ENCODE assay signal across 9 mouse cellular contexts in the genomic region with DNA sequence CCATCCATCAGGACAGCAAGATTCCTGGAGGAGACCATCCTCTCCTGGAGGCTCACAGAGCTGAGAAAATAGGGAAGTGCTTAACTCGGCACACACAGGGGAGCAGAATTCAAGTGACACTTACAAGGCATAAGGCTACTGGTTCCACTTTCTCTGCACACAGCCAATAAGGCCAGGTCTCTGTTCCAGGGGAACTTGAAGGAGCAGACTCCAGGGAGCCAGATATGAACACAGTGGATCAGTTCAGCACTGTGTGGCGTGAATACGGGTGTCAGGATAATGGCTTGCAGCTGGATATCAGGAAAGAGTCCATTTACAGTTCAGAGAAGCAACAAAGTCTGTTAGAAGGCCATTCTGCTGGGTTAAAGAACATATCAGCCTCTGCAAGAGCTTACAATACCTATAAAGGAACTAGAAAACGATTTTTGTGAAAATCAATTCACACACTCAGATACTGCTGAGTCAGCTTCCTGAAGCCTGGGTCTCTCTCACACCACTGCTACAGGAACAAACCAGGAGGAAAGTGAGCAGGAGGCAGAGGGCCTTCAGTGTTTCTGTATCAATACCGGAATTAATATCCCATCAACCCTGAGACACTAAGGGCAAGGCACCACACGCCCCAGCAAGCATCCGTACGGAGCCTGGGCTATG.
A peak's percentile ranks its signal among the peaks of the same experiment; 100 is the strongest.
DNase-seq lines count a peak whose midpoint lies in the region; ATAC-seq lines count a peak whose summit lies in the region.
"Had no signal": no experiment of that assay in that cellular context is flagged by ENCODE, and none has a peak within 500 bp of the region (broad histone marks: within the 10 kb centered on the region; RNA-seq: fewer than 3 reads in every experiment).

No protein-coding gene starts in this region.

- H3K4me2 ChIP-seq in stomach, embryonic 16.5 days (ENCODE audit: low read depth, low read length): 0 out of 2 replicates have a peak overlapping the region, but pooled peaks have one; percentile 23

- no peaks in the 10 kb centered on the region for H3K36me3 ChIP-seq in heart, embryonic 10.5 days
- no peaks in the 10 kb centered on the region for H3K36me3 ChIP-seq in stomach, embryonic 16.5 days (ENCODE audit: control insufficient read depth, insufficient read depth, low read length)

- 0 out of 2 replicates have a peak overlapping the region, but pooled peaks have one; percentile 17 for H3K9ac ChIP-seq in stomach, embryonic 16.5 days (ENCODE audit: low read length)

- 62% methylated on average over 8 of the region's 8 CpGs for WGBS in heart, embryonic 10.5 days
- 58% methylated on average over 8 of the region's 8 CpGs for WGBS in stomach, embryonic 16.5 days

- ATAC-seq in stomach, embryonic 16.5 days (ENCODE audit: insufficient read depth, low FRiP score): peak; percentile 21; the same call in 1 of the 2 replicates

- peak; percentile 6 for DNase-seq in heart, adult 8-10 months (ENCODE audit: low spot score)
- no peak for DNase-seq in heart, postnatal 25 days (ENCODE audit: low spot score)
- DNase-seq in lung, postnatal 14 days: peak; percentile 7
- no peak for DNase-seq in lung, postnatal 36 days
- no peak for DNase-seq in heart, embryonic 10.5 days (ENCODE audit: low spot score)
- no peak for DNase-seq in spleen, adult 12 weeks (ENCODE audit: low spot score)
- DNase-seq: cerebellum, adult 9-10 months; kidney, postnatal 36 days had no signal

- no peak overlapping the region for H3K4me3 ChIP-seq in heart, embryonic 10.5 days
- H3K4me3 ChIP-seq in stomach, embryonic 16.5 days (replicated peaks; ENCODE audit: low read length): no peak overlapping the region

- 0 out of 2 replicates have a peak overlapping the region, but pooled peaks have one; percentile 29 for H3K27ac ChIP-seq in heart, embryonic 10.5 days
- no peak overlapping the region for H3K27ac ChIP-seq in stomach, embryonic 16.5 days (ENCODE audit: low read length)

- no peaks in the 10 kb centered on the region for H3K9me3 ChIP-seq in heart, embryonic 10.5 days
- no peaks in the 10 kb centered on the region for H3K9me3 ChIP-seq in stomach, embryonic 16.5 days (replicated peaks; ENCODE audit: control insufficient read depth, low read length)

- H3K4me1 ChIP-seq in heart, embryonic 10.5 days: peaks cover 4% of the 10 kb centered on the region; the same call in 1 of the 2 replicates
- 0 out of 2 replicates have a peak, but pooled peaks cover 3% of the 10 kb centered on the region for H3K4me1 ChIP-seq in stomach, embryonic 16.5 days (ENCODE audit: control insufficient read depth, insufficient read depth, low read length)

- H3K27me3 ChIP-seq in heart, embryonic 10.5 days (ENCODE audit: insufficient read depth, poor library complexity, severe bottlenecking): no peaks in the 10 kb centered on the region
- no peaks in the 10 kb centered on the region for H3K27me3 ChIP-seq in stomach, embryonic 16.5 days (ENCODE audit: control insufficient read depth, insufficient read depth, low read length)

- intact Hi-C loops in heart, postnatal 25 days (cut with DNase I): no loop called here

Comparison
In these comparisons a context has a peak if more than half of its experiments do, and no peak if none do; other contexts are left out.
1. DNase-seq: peak in heart, adult 8-10 months (single experiment) and lung, postnatal 14 days (single experiment); none in heart, postnatal 25 days (single experiment), lung, postnatal 36 days (single experiment), heart, embryonic 10.5 days (single experiment) and spleen, adult 12 weeks (single experiment).